Mouse (Mus musculus): ENCODE measurements around the gene Gm9945. TPM values are rescaled to one million over a fixed set of nuclear protein-coding genes. Genes with fewer than 3 reads are reported as not detected.

Gm9945 gene
- polyA plus RNA-seq, 1 experiment from 2014 or later = not detected

Other genes starting within 250 kb of the Gm9945 start
- 56.1 and 63.0 TPM in 2 replicates for gene Hspa4, start 179.7 kb upstream of the Gm9945 start, polyA plus RNA-seq (2015; fragmentation: Nextera tagmentation; extraction: Ambion mirVana)
- 14.9 and 15.5 TPM in 2 replicates for gene Zcchc10, start 155.5 kb upstream of the Gm9945 start, polyA plus RNA-seq (2015; fragmentation: Nextera tagmentation; extraction: Ambion mirVana)
- gene Aff4, start 129.3 kb upstream of the Gm9945 start, polyA plus RNA-seq (2015; fragmentation: Nextera tagmentation; extraction: Ambion mirVana) = 43.3 and 55.2 TPM in 2 replicates
- gene Leap2, start 57.0 kb upstream of the Gm9945 start, polyA plus RNA-seq (2015; fragmentation: Nextera tagmentation; extraction: Ambion mirVana) = not detected in 2 replicates
- gene Uqcrq, start 49.3 kb upstream of the Gm9945 start, polyA plus RNA-seq (2015; fragmentation: Nextera tagmentation; extraction: Ambion mirVana) = 722 and 723 TPM in 2 replicates
- gene Gdf9, start 49.1 kb upstream of the Gm9945 start, polyA plus RNA-seq (2015; fragmentation: Nextera tagmentation; extraction: Ambion mirVana) = 3.4 and 3.6 TPM in 2 replicates
- not detected in 2 replicates for gene Gm10447, start 23.1 kb upstream of the Gm9945 start, polyA plus RNA-seq (2015; fragmentation: Nextera tagmentation; extraction: Ambion mirVana)
- gene Shroom1, start 23.0 kb upstream of the Gm9945 start, polyA plus RNA-seq (2015; fragmentation: Nextera tagmentation; extraction: Ambion mirVana) = 1.9 and 3.5 TPM in 2 replicates
- not detected in 2 replicates for gene Gm9837, start 9.7 kb upstream of the Gm9945 start, polyA plus RNA-seq (2015; fragmentation: Nextera tagmentation; extraction: Ambion mirVana)
- gene Sowaha, start 108 bp downstream of the Gm9945 start, polyA plus RNA-seq (2015; fragmentation: Nextera tagmentation; extraction: Ambion mirVana) = 0.21 and 0.27 TPM in 2 replicates
- gene Sept8, start 39.1 kb downstream of the Gm9945 start, polyA plus RNA-seq (2015; fragmentation: Nextera tagmentation; extraction: Ambion mirVana) = 21.3 and 24.2 TPM in 2 replicates
- 265 and 272 TPM in 2 replicates for gene Kif3a, start 87.2 kb downstream of the Gm9945 start, polyA plus RNA-seq (2015; fragmentation: Nextera tagmentation; extraction: Ambion mirVana)
- gene Il4, start 138.5 kb downstream of the Gm9945 start, polyA plus RNA-seq (2015; fragmentation: Nextera tagmentation; extraction: Ambion mirVana) = 2.1 and 2.5 TPM in 2 replicates
- not detected in 2 replicates for gene Il13, start 154.5 kb downstream of the Gm9945 start, polyA plus RNA-seq (2015; fragmentation: Nextera tagmentation; extraction: Ambion mirVana)
- gene Rad50, start 227.2 kb downstream of the Gm9945 start, polyA plus RNA-seq (2015; fragmentation: Nextera tagmentation; extraction: Ambion mirVana) = 11.9 and 12.6 TPM in 2 replicates
- not detected in 2 replicates for gene Il5, start 240.6 kb downstream of the Gm9945 start, polyA plus RNA-seq (2015; fragmentation: Nextera tagmentation; extraction: Ambion mirVana)

All from neural tube, embryonic 13.5 days (tissue).